Mouse (Mus musculus) CH12.LX (cell line): ENCODE data around the gene Bzw1. TPM values are rescaled to one million over a fixed set of nuclear protein-coding genes. Genes with fewer than 3 reads are reported as not detected.
A peak's percentile ranks its signal among the peaks of the same experiment; 100 is the strongest.

Source experiments
- DNase-seq: peaks from one replicate; pipeline ENCODE4 v3.0.0-alpha.2; 2013; ENCODE audit errors: extremely low read depth
- H3K27ac ChIP-seq: 2 replicates; pipeline ENCODE4 v1.5.1; 2012; ENCODE audit warnings: low read depth, mild to moderate bottlenecking, control low read depth, moderate library complexity; ENCODE audit not compliant: insufficient read depth
- H3K27me3 ChIP-seq: replicated peaks from 2 replicates; pipeline ENCODE3; 2012; ENCODE audit warnings: inconsistent platforms
- H3K36me3 ChIP-seq, 2 experiments: replicated peaks in 1 of 2; 2 replicates each; pipeline versions ENCODE3 to v1.6.1; 2012; ENCODE audit warnings: inconsistent platforms in 1 of 2, low read length in 1 of 2, mild to moderate bottlenecking in 1 of 2, mixed read lengths in 1 of 2, moderate library complexity in 1 of 2; ENCODE audit not compliant: control insufficient read depth in 1 of 2, insufficient read depth in 1 of 2
- H3K4me1 ChIP-seq, 2 experiments: 2 replicates each; pipeline ENCODE4 v1.6.1; 2012; ENCODE audit warnings: inconsistent platforms in 1 of 2, moderate library complexity in 1 of 2; ENCODE audit not compliant: insufficient read depth in 2 of 2, control insufficient read depth in 1 of 2
- H3K4me2 ChIP-seq: 2 replicates; pipeline ENCODE4 v1.6.1; 2012; ENCODE audit warnings: low read depth, mild to moderate bottlenecking, control low read depth; ENCODE audit not compliant: poor library complexity, insufficient read depth, severe bottlenecking
- H3K4me3 ChIP-seq, 3 experiments: fragments of 150-350 bp in 1 of 3; sonication (generic) in 1 of 3; replicated peaks in 1 of 3; 2 replicates each; pipeline versions ENCODE3 to v1.5.1; 2011 to 2012; ENCODE audit warnings: low read depth in 2 of 3, low read length in 2 of 3, mild to moderate bottlenecking in 2 of 3, moderate library complexity in 2 of 3, control low read depth in 1 of 3, improper control_type of control experiment in 1 of 3, inconsistent platforms in 1 of 3, mixed read lengths in 1 of 3; ENCODE audit not compliant: poor library complexity in 1 of 3
- H3K79me2 ChIP-seq: replicated peaks from 2 replicates; pipeline ENCODE4 v1.6.1; 2012; ENCODE audit warnings: mild to moderate bottlenecking, moderate library complexity; ENCODE audit not compliant: control insufficient read depth, poor library complexity, insufficient read depth, severe bottlenecking; ENCODE audit errors: extremely low read depth
- H3K9ac ChIP-seq: 2 replicates; pipeline ENCODE4 v1.6.1; 2012; ENCODE audit warnings: low read depth, mild to moderate bottlenecking, control low read depth, moderate library complexity; ENCODE audit not compliant: insufficient read depth
- H3K9me3 ChIP-seq: replicated peaks from 2 replicates; pipeline ENCODE3; 2012; ENCODE audit warnings: low read length, inconsistent platforms, mixed read lengths
- CTCF ChIP-seq, 2 experiments: IDR thresholded peaks in 1 of 2; conservative IDR thresholded peaks in 1 of 2; 2 replicates each; pipeline ENCODE4 v1.5.1; 2011 to 2012; ENCODE audit warnings: low read depth in 2 of 2, low read length in 2 of 2, improper control_type of control experiment in 1 of 2, inconsistent platforms in 1 of 2, mild to moderate bottlenecking in 1 of 2, moderate library complexity in 1 of 2
- IRF4 ChIP-seq: IDR thresholded peaks from 2 replicates; pipeline ENCODE4 v1.6.1; 2014; ENCODE audit warnings: low read depth, mild to moderate bottlenecking, inconsistent platforms, low read length, improper control_type of control experiment
- JUND ChIP-seq: conservative IDR thresholded peaks from 2 replicates; pipeline ENCODE4 v1.6.1; 2011; ENCODE audit warnings: low read depth, low read length, improper control_type of control experiment
- MAZ ChIP-seq: IDR thresholded peaks from 2 replicates; pipeline ENCODE4 v1.6.1; 2012; ENCODE audit warnings: low read depth, mild to moderate bottlenecking, inconsistent platforms, low read length, improper control_type of control experiment, moderate library complexity
- SMC3 ChIP-seq: IDR thresholded peaks from 2 replicates; pipeline ENCODE4 v1.6.1; 2011; ENCODE audit warnings: low read depth, low read length, improper control_type of control experiment
- ZKSCAN1 ChIP-seq: IDR thresholded peaks from 2 replicates; pipeline ENCODE4 v1.6.1; 2012; ENCODE audit warnings: low read depth, inconsistent platforms, low read length, improper control_type of control experiment, borderline replicate concordance
- dilution Hi-C: fragments of 300-500 bp; cut with MboI; formaldehyde crosslinking; loops from 2 replicates; pipeline ENCODE4 v1.14.3; 2020; ENCODE audit warnings: low sequenced_read_pairs; ENCODE audit not compliant: extremely low pct_unique_long_range_greater_than_20kb, extremely low pct_ligation_motif_present
- in situ Hi-C: fragments of 300-500 bp; cut with MboI; formaldehyde crosslinking; loops from 3 replicates; pipeline ENCODE4 v1.14.3; 2019; ENCODE audit warnings: low sequenced_read_pairs, low pct_ligation_motif_present, low pct_unique_long_range_greater_than_20kb, mixed read lengths
- polyA plus RNA-seq: library from polyadenylated mRNA; unstranded; fragments of >175 nt; gene quantifications from 2 replicates; pipeline ENCODE4 v1.2.1, GENCODE M21; 2012; ENCODE audit warnings: low read depth; ENCODE audit not compliant: insufficient read length
- total RNA-seq, 2 experiments: library from RNA; depleted of rRNA; stranded (reverse); fragments of 300-350 nt in 1 of 2; fragments of >200 nt in 1 of 2; gene quantifications; 2 replicates each; pipeline ENCODE4 v1.2.3; 2012 to 2014

The Bzw1 gene
- total and polyA plus RNA-seq, 3 experiments: 104 to 252 (median 225) TPM

GRCm38 (mm10) chr1:58447766-58448165 is 55.1 kb downstream of the Bzw1 start:
- H3K9ac ChIP-seq: no peak overlapping the region
- no peak for TF ChIP-seq SMC3
- no peak for TF ChIP-seq IRF4
- TF ChIP-seq MAZ: no peak
- TF ChIP-seq, all 38 proteins: peak for 0
- Histone ChIP-seq H3K9me3 (no peaks in the 10 kb centered on the region), H3K27me3 (no peaks in the 10 kb centered on the region), H3K4me1 (peaks cover 5 to 24% of the 10 kb centered on the region in 2 experiments), H3K27ac (no peak overlapping the region), H3K4me2 (no peak overlapping the region), H3K36me3 (peaks cover 29 to 61% of the 10 kb centered on the region in 2 experiments), H3K4me3 (no peak overlapping the region), H3K79me2 (peaks cover 37% of the 10 kb centered on the region)
- dilution Hi-C loops (no loop called here), in situ Hi-C loops (no loop called here)
- no peak for DNase-seq

- Histone ChIP-seq H3K9ac (no peak overlapping the region), H3K27ac (no peak overlapping the region), H3K36me3 (peaks cover 35 to 64% of the 10 kb centered on the region in 2 experiments), H3K4me2 (no peak overlapping the region), H3K79me2 (peaks cover 37% of the 10 kb centered on the region), H3K4me3 (no peak overlapping the region), H3K4me1 (peaks cover 5 to 24% of the 10 kb centered on the region in 2 experiments), H3K9me3 (peaks cover 3% of the 10 kb centered on the region), H3K27me3 (no peaks in the 10 kb centered on the region)
- dilution Hi-C loops: no loop called here
- no peak for DNase-seq
- in situ Hi-C loops: no loop called here
- TF ChIP-seq JUND (no peak), CTCF (conservative IDR thresholded peaks at IDR 0.05 in 1 of 2, IDR thresholded peaks at IDR 0.05 in 1 of 2; ENCODE audit: low read depth in 2 of 2, low read length in 2 of 2) (peak in 1 of 2 experiments; percentile 20; a peak in 2 of 4 replicates)
Measured at GRCm38 (mm10) chr1:58448396-58448795, 55.7 kb downstream of the Bzw1 start.

- H3K4me3 ChIP-seq: no peak overlapping the region
- peaks cover 72 to 86% of the 10 kb centered on the region in 2 experiments for H3K36me3 ChIP-seq
- H3K4me1 ChIP-seq: 0 out of 4 replicates have a peak, but pooled peaks cover 0 to 3% of the 10 kb centered on the region in 2 experiments
- H3K79me2 ChIP-seq: peaks cover 3% of the 10 kb centered on the region
- dilution Hi-C loops (no loop called here), in situ Hi-C loops (no loop called here)
- no peak for TF ChIP-seq ZKSCAN1
- peaks cover 7% of the 10 kb centered on the region for H3K9me3 ChIP-seq
- no peak overlapping the region for H3K9ac ChIP-seq
- no peak overlapping the region for H3K27ac ChIP-seq
- no peak for DNase-seq
- no peaks in the 10 kb centered on the region for H3K27me3 ChIP-seq
- no peak overlapping the region for H3K4me2 ChIP-seq
Measured at GRCm38 (mm10) chr1:58454316-58454715, 61.6 kb downstream of the Bzw1 start.

Other genes with a start within 250 kb of the Bzw1 start
- 0.08 TPM in 1 of 2 replicates, not detected in the other for gene Aox4, start 182.5 kb upstream of the Bzw1 start, total RNA-seq (2012; rRNA removed)
- gene Aox4, start 182.5 kb upstream of the Bzw1 start, total RNA-seq (2014; rRNA removed): 0.05 and 0.07 TPM in 2 replicates
- 0.20 and 0.27 TPM in 2 replicates for gene Aox4, start 182.5 kb upstream of the Bzw1 start, polyA plus RNA-seq
- gene Aox2, start 114.6 kb upstream of the Bzw1 start, total RNA-seq (2012; rRNA removed): not detected in 2 replicates
- not detected in 2 replicates for gene Aox2, start 114.6 kb upstream of the Bzw1 start, total RNA-seq (2014; rRNA removed)
- gene Aox2, start 114.6 kb upstream of the Bzw1 start, polyA plus RNA-seq: not detected in 2 replicates
- gene Clk1, start 31.2 kb downstream of the Bzw1 start, total RNA-seq (2012; rRNA removed): 90.0 and 107 TPM in 2 replicates
- gene Clk1, start 31.2 kb downstream of the Bzw1 start, total RNA-seq (2014; rRNA removed): 209 and 233 TPM in 2 replicates
- gene Clk1, start 31.2 kb downstream of the Bzw1 start, polyA plus RNA-seq: 119 and 126 TPM in 2 replicates
- gene Nif3l1, start 52.3 kb downstream of the Bzw1 start, total RNA-seq (2012; rRNA removed): 34.5 and 40.8 TPM in 2 replicates
- gene Nif3l1, start 52.3 kb downstream of the Bzw1 start, total RNA-seq (2014; rRNA removed): 70.1 and 107 TPM in 2 replicates
- gene Nif3l1, start 52.3 kb downstream of the Bzw1 start, polyA plus RNA-seq: 39.6 and 43.5 TPM in 2 replicates
- gene Ppil3, start 52.6 kb downstream of the Bzw1 start, total RNA-seq (2012; rRNA removed): 66.1 and 90.4 TPM in 2 replicates
- gene Ppil3, start 52.6 kb downstream of the Bzw1 start, total RNA-seq (2014; rRNA removed): 161 and 191 TPM in 2 replicates
- gene Ppil3, start 52.6 kb downstream of the Bzw1 start, polyA plus RNA-seq: 103 and 114 TPM in 2 replicates
- 48.6 and 62.7 TPM in 2 replicates for gene Orc2, start 112.2 kb downstream of the Bzw1 start, total RNA-seq (2012; rRNA removed)
- 151 and 176 TPM in 2 replicates for gene Orc2, start 112.2 kb downstream of the Bzw1 start, total RNA-seq (2014; rRNA removed)
- 99.1 and 104 TPM in 2 replicates for gene Orc2, start 112.2 kb downstream of the Bzw1 start, polyA plus RNA-seq
- gene Fam126b, start 193.4 kb downstream of the Bzw1 start, total RNA-seq (2012; rRNA removed): 3.6 and 4.7 TPM in 2 replicates
- 5.5 and 6.2 TPM in 2 replicates for gene Fam126b, start 193.4 kb downstream of the Bzw1 start, total RNA-seq (2014; rRNA removed)
- 4.4 and 4.6 TPM in 2 replicates for gene Fam126b, start 193.4 kb downstream of the Bzw1 start, polyA plus RNA-seq
- 139 and 145 TPM in 2 replicates for gene Ndufb3, start 193.5 kb downstream of the Bzw1 start, total RNA-seq (2012; rRNA removed)
- gene Ndufb3, start 193.5 kb downstream of the Bzw1 start, total RNA-seq (2014; rRNA removed): 184 and 210 TPM in 2 replicates
- gene Ndufb3, start 193.5 kb downstream of the Bzw1 start, polyA plus RNA-seq: 62.9 and 89.6 TPM in 2 replicates